Mouse (Mus musculus) myocyte (in vitro differentiated cells): Measurements from ENCODE around the gene Nhsl1.

Source experiments
- CEBPB ChIP-seq: IDR thresholded peaks from 2 replicates; pipeline ENCODE4 v1.6.1; 2011; ENCODE audit warnings: mild to moderate bottlenecking, moderate library complexity; ENCODE audit not compliant: poor library complexity, insufficient read depth, severe bottlenecking
- MAX ChIP-seq: IDR thresholded peaks from one replicate; pipeline ENCODE4 v1.6.1; 2011; ENCODE audit warnings: low read depth, mild to moderate bottlenecking, control low read depth
- POLR2A ChIP-seq: IDR thresholded peaks from one replicate; pipeline ENCODE4 v1.6.1; 2011; ENCODE audit warnings: low read depth, mild to moderate bottlenecking, control low read depth, moderate library complexity; ENCODE audit not compliant: insufficient read length

GRCm38 (mm10) chr10:18468396-18468795 lies 149.6 kb downstream of the Nhsl1 start:
- TF ChIP-seq MAX (no peak), CEBPB (no peak), POLR2A (no peak)
